Mouse (Mus musculus): ENCODE results near the gene Midn. TPM values are rescaled to one million over a fixed set of nuclear protein-coding genes. Genes with fewer than 3 reads are reported as not detected.
A peak's percentile ranks its signal among the peaks of the same experiment; 100 is the strongest.

Gene Midn
- polyA plus RNA-seq, 1 experiment from 2014 or later: 5.7 TPM

GRCm38 (mm10) chr10:80154384-80154783 lies 6.3 kb downstream of the Midn start:
- H3K4me2 ChIP-seq: 0 out of 2 replicates have a peak overlapping the region, but pooled peaks have one; percentile 98
- 84% methylated on average over 7 of the region's 7 CpGs for WGBS (ENCODE audit: insufficient replicate concordance)
- H3K9me3 ChIP-seq (replicated peaks): no peaks in the 10 kb centered on the region
- ATAC-seq: no peak
- H3K27me3 ChIP-seq (replicated peaks): no peaks in the 10 kb centered on the region
- H3K4me3 ChIP-seq: no peak overlapping the region
- H3K36me3 ChIP-seq: peaks cover 80% of the 10 kb centered on the region
- H3K4me1 ChIP-seq: peaks cover 98% of the 10 kb centered on the region
- H3K9ac ChIP-seq: no peak overlapping the region
- peak overlapping the region; percentile 98; the same call in 1 of the 2 replicates for H3K27ac ChIP-seq

- no peak overlapping the region for H3K4me3 ChIP-seq
- 94% methylated on average over 1 of the region's 1 CpGs for WGBS (ENCODE audit: insufficient replicate concordance)
- peak overlapping the region; percentile 98 for H3K27ac ChIP-seq
- no peaks in the 10 kb centered on the region for H3K9me3 ChIP-seq (replicated peaks)
- H3K4me2 ChIP-seq: no peak overlapping the region
- H3K27me3 ChIP-seq (replicated peaks): no peaks in the 10 kb centered on the region
- H3K9ac ChIP-seq: 0 out of 2 replicates have a peak overlapping the region, but pooled peaks have one; percentile 19
- no peak for ATAC-seq
- peaks cover 97% of the 10 kb centered on the region for H3K4me1 ChIP-seq
- H3K36me3 ChIP-seq: peaks cover 74% of the 10 kb centered on the region
These were observed 7.2 kb downstream of the Midn start for GRCm38 (mm10) chr10:80155277-80155676.

GRCm38 (mm10) chr10:80156002-80156751 lies 8.1 kb downstream of the Midn start:
- H3K36me3 ChIP-seq: peaks cover 65% of the 10 kb centered on the region
- H3K27me3 ChIP-seq (replicated peaks): no peaks in the 10 kb centered on the region
- H3K27ac ChIP-seq: peak overlapping the region; percentile 98
- H3K9ac ChIP-seq: no peak overlapping the region
- no peak for ATAC-seq
- no peaks in the 10 kb centered on the region for H3K9me3 ChIP-seq (replicated peaks)
- H3K4me2 ChIP-seq: no peak overlapping the region
- H3K4me1 ChIP-seq: peaks cover 97% of the 10 kb centered on the region
- 78% methylated on average over 29 of the region's 29 CpGs for WGBS (ENCODE audit: insufficient replicate concordance)
- no peak overlapping the region for H3K4me3 ChIP-seq

- no peak for ATAC-seq
- Histone ChIP-seq H3K27ac (peak overlapping the region; percentile 98), H3K9ac (no peak overlapping the region), H3K4me1 (peaks cover 97% of the 10 kb centered on the region), H3K36me3 (peaks cover 60% of the 10 kb centered on the region), H3K4me2 (no peak overlapping the region), H3K27me3 (replicated peaks) (no peaks in the 10 kb centered on the region), H3K4me3 (no peak overlapping the region), H3K9me3 (replicated peaks) (no peaks in the 10 kb centered on the region)
- WGBS (ENCODE audit: insufficient replicate concordance): 81% methylated on average over 7 of the region's 7 CpGs
These were observed 8.6 kb downstream of the Midn start for GRCm38 (mm10) chr10:80156752-80157053.

GRCm38 (mm10) chr10:80157141-80157929 lies 9.3 kb downstream of the Midn start:
- Histone ChIP-seq H3K27me3 (replicated peaks) (no peaks in the 10 kb centered on the region), H3K4me1 (peaks cover 97% of the 10 kb centered on the region), H3K27ac (peak overlapping the region; percentile 98), H3K4me2 (0 out of 2 replicates have a peak overlapping the region, but pooled peaks have one; percentile 96), H3K9ac (no peak overlapping the region), H3K36me3 (peaks cover 53% of the 10 kb centered on the region), H3K9me3 (replicated peaks) (no peaks in the 10 kb centered on the region), H3K4me3 (no peak overlapping the region)
- 67% methylated on average over 15 of the region's 15 CpGs for WGBS (ENCODE audit: insufficient replicate concordance)
- ATAC-seq: no peak

GRCm38 (mm10) chr10:80158307-80158986 lies 10.4 kb downstream of the Midn start:
- Histone ChIP-seq H3K27me3 (replicated peaks) (no peaks in the 10 kb centered on the region), H3K4me1 (peaks cover 96% of the 10 kb centered on the region), H3K4me2 (peak overlapping the region; percentile 96), H3K27ac (peak overlapping the region; percentile 86), H3K9me3 (replicated peaks) (no peaks in the 10 kb centered on the region), H3K36me3 (peaks cover 42% of the 10 kb centered on the region), H3K4me3 (peak overlapping the region; percentile 59), H3K9ac (peak overlapping the region; percentile 41)
- 10% methylated on average over 18 of the region's 18 CpGs for WGBS (ENCODE audit: insufficient replicate concordance)
- ATAC-seq: no peak

- WGBS (ENCODE audit: insufficient replicate concordance): 21% methylated on average over 12 of the region's 12 CpGs
- Histone ChIP-seq H3K9ac (peak overlapping the region; percentile 41), H3K4me2 (peak overlapping the region; percentile 96), H3K27me3 (replicated peaks) (0 out of 2 replicates have a peak, but pooled peaks cover 5% of the 10 kb centered on the region), H3K4me1 (peaks cover 95% of the 10 kb centered on the region), H3K4me3 (peak overlapping the region; percentile 59), H3K9me3 (replicated peaks) (no peaks in the 10 kb centered on the region), H3K27ac (peak overlapping the region; percentile 86), H3K36me3 (peaks cover 36% of the 10 kb centered on the region)
- ATAC-seq: no peak; the same call in 1 of the 2 replicates
These were observed 11.0 kb downstream of the Midn start for GRCm38 (mm10) chr10:80159021-80159560.

- under 1% methylated on average over 55 of the region's 55 CpGs for WGBS (ENCODE audit: insufficient replicate concordance)
- Histone ChIP-seq H3K4me2 (peak overlapping the region; percentile 96), H3K9ac (peak overlapping the region; percentile 66), H3K27ac (peak overlapping the region; percentile 86), H3K4me3 (peak overlapping the region; percentile 59), H3K36me3 (peaks cover 28% of the 10 kb centered on the region), H3K27me3 (replicated peaks) (0 out of 2 replicates have a peak, but pooled peaks cover 10% of the 10 kb centered on the region), H3K9me3 (replicated peaks) (no peaks in the 10 kb centered on the region), H3K4me1 (peaks cover 95% of the 10 kb centered on the region)
- peak; percentile 84 for ATAC-seq
These were observed 11.7 kb downstream of the Midn start for GRCm38 (mm10) chr10:80159561-80160454.

- Histone ChIP-seq H3K27ac (peak overlapping the region; percentile 85), H3K4me3 (peak overlapping the region; percentile 59), H3K9me3 (replicated peaks) (no peaks in the 10 kb centered on the region), H3K27me3 (replicated peaks) (0 out of 2 replicates have a peak, but pooled peaks cover 10% of the 10 kb centered on the region), H3K9ac (peak overlapping the region; percentile 66), H3K36me3 (peaks cover 19% of the 10 kb centered on the region), H3K4me1 (peaks cover 95% of the 10 kb centered on the region), H3K4me2 (peak overlapping the region; percentile 96)
- under 1% methylated on average over 33 of the region's 33 CpGs for WGBS (ENCODE audit: insufficient replicate concordance)
- peak; percentile 31 for ATAC-seq
These were observed 12.6 kb downstream of the Midn start for GRCm38 (mm10) chr10:80160455-80161371.

Data from liver, embryonic 12.5 days (tissue).